Mouse (Mus musculus): ENCODE results near the gene Diexf. TPM values are rescaled to one million over a fixed set of nuclear protein-coding genes. Genes with fewer than 3 reads are reported as not detected.

Gene Diexf
- polyA plus RNA-seq, 1 experiment from 2014 or later: 9.6 TPM

DNA sequence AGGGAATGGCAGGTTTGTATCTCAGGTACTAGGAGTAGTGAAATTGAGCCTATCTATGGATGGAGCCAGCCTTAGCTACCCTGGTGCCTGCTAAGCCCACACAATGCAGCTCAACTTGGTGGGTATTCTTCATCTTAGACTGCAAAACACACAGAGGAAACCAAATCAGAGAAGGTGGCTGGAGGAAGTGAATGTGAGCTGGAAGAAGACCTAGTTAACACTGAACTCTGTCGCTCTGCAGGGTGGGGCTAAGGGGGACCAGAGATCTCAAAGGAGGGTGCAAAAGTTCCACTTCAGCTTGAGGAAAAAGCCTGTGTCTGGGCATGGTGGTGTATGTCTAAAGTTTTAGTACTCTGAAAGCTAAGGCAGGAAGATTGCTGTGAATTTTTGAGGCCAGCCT, 29.5 kb upstream of the Diexf start:
- Histone ChIP-seq H3K4me2 (ENCODE audit: low read depth, low read length) (no peak overlapping the region), H3K9me3 (ENCODE audit: control insufficient read depth, low read length) (no peaks in the 10 kb centered on the region), H3K36me3 (ENCODE audit: control insufficient read depth, insufficient read depth, low read length) (no peaks in the 10 kb centered on the region), H3K4me1 (ENCODE audit: control insufficient read depth, insufficient read depth, low read length) (peaks cover 25% of the 10 kb centered on the region), H3K27me3 (replicated peaks; ENCODE audit: control insufficient read depth, insufficient read depth, low read length) (no peaks in the 10 kb centered on the region; the same call in none of the 2 replicates), H3K27ac (replicated peaks; ENCODE audit: low read depth, low read length) (no peak overlapping the region), H3K4me3 (ENCODE audit: low read depth, low read length) (no peak overlapping the region), H3K9ac (ENCODE audit: low read depth, low read length) (no peak overlapping the region)
- DNase-seq (ENCODE audit: low spot score) (no peak), ATAC-seq (ENCODE audit: low read depth) (no peak)
- 58% methylated on average over 1 of the region's 1 CpGs for WGBS

DNA sequence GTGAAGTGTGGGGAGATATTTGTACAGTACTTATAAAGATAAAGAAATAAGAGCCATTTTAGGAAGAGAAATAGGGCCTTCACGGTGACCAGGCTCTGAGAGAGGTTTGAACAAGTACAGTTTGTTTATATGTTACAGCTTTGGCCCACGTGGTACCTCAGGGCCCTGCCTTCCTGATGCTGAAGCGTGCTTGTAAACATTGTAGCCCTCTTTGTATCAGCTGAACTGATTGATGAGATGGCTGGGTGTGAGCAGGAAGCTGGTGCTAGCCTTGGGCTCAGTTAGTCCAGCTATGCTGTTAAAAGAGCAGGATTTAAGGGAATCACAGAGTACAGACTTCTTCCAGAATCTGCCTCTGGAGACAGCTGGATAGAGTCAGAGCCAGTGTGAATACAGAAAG, 29.1 kb upstream of the Diexf start:
- Histone ChIP-seq H3K9me3 (ENCODE audit: control insufficient read depth, low read length) (no peaks in the 10 kb centered on the region), H3K9ac (ENCODE audit: low read depth, low read length) (no peak overlapping the region), H3K4me2 (ENCODE audit: low read depth, low read length) (no peak overlapping the region), H3K4me1 (ENCODE audit: control insufficient read depth, insufficient read depth, low read length) (peaks cover 25% of the 10 kb centered on the region), H3K36me3 (ENCODE audit: control insufficient read depth, insufficient read depth, low read length) (no peaks in the 10 kb centered on the region), H3K4me3 (ENCODE audit: low read depth, low read length) (no peak overlapping the region), H3K27ac (replicated peaks; ENCODE audit: low read depth, low read length) (no peak overlapping the region), H3K27me3 (replicated peaks; ENCODE audit: control insufficient read depth, insufficient read depth, low read length) (peaks cover 4% of the 10 kb centered on the region)
- WGBS: 50% methylated on average over 3 of the region's 3 CpGs
- ATAC-seq (ENCODE audit: low read depth) (no peak), DNase-seq (ENCODE audit: low spot score) (no peak)

DNA sequence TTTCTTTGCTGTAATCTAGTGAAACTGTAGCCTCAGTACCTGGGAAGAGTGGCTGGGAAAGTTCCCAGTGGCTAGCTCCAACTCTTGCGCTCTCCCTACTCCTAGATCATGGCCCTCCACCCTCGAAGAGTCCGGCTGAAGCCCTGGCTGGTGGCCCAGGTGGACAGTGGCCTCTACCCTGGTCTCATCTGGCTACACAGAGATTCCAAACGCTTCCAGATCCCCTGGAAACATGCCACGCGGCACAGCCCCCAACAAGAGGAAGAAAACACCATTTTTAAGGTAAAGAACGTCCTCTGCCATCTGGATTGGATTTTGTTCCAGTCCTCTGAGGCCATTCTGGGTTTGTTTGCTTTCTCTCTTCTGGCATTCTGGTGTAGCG, 27.0 kb upstream of the Diexf start:
- H3K4me2 ChIP-seq (ENCODE audit: low read depth, low read length): peak overlapping the region; percentile 32; the same call in 1 of the 2 replicates
- no peak overlapping the region for H3K9ac ChIP-seq (ENCODE audit: low read depth, low read length)
- peaks cover 30% of the 10 kb centered on the region for H3K4me1 ChIP-seq (ENCODE audit: control insufficient read depth, insufficient read depth, low read length)
- H3K9me3 ChIP-seq (ENCODE audit: control insufficient read depth, low read length): no peaks in the 10 kb centered on the region
- no peaks in the 10 kb centered on the region for H3K36me3 ChIP-seq (ENCODE audit: control insufficient read depth, insufficient read depth, low read length)
- peaks cover 24% of the 10 kb centered on the region for H3K27me3 ChIP-seq (replicated peaks; ENCODE audit: control insufficient read depth, insufficient read depth, low read length)
- H3K27ac ChIP-seq (replicated peaks; ENCODE audit: low read depth, low read length): peak overlapping the region; percentile 89
- H3K4me3 ChIP-seq (ENCODE audit: low read depth, low read length): no peak overlapping the region; the same call in 1 of the 2 replicates
- WGBS: 43% methylated on average over 8 of the region's 8 CpGs
- DNase-seq (ENCODE audit: low spot score) (peak; percentile 30), ATAC-seq (ENCODE audit: low read depth) (peak; percentile 11; the same call in 1 of the 2 replicates)

DNA sequence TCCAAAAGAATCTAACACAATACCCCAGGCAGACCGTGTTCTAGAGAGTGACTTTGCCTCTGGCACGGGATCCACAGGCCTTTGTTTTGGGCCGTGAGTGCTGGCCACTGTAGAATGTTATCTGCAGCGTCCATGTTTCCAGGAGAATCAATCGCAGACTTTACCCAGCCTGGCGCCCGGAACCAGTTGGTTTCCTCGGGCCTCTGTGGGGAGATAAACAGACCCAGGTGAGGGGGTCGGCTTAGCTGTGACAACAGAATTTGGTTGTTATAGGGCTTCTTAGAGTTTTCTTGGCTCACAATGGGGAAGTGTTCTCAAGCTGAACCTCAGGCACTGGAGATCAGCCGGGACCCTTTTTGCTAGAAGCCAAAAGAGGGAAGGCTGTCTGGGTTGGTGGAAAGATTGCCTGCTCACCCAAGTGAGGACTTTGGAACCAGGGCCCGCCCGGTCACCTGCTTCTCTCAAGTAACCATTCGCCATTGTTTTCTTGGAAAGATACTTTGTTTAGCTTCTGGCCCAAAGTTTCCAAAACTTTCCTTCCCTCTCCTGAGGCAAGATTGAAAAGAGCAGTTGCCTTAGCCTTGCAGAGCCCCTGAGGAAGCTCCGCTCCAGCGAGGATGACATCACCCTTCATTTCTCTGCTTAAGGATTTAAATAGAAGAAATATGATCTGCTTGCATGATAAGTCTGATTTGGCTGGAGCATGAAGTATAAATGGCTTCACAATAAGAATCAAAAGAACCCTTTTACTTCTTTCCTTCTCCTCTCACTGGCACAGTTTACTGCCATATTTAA, 26.4 kb upstream of the Diexf start:
- Histone ChIP-seq H3K9me3 (ENCODE audit: control insufficient read depth, low read length) (no peaks in the 10 kb centered on the region), H3K4me3 (ENCODE audit: low read depth, low read length) (no peak overlapping the region; the same call in 1 of the 2 replicates), H3K27me3 (replicated peaks; ENCODE audit: control insufficient read depth, insufficient read depth, low read length) (peaks cover 24% of the 10 kb centered on the region), H3K4me1 (ENCODE audit: control insufficient read depth, insufficient read depth, low read length) (peaks cover 31% of the 10 kb centered on the region), H3K36me3 (ENCODE audit: control insufficient read depth, insufficient read depth, low read length) (no peaks in the 10 kb centered on the region), H3K9ac (ENCODE audit: low read depth, low read length) (0 out of 2 replicates have a peak overlapping the region, but pooled peaks have one; percentile 28), H3K4me2 (ENCODE audit: low read depth, low read length) (peak overlapping the region; percentile 32), H3K27ac (replicated peaks; ENCODE audit: low read depth, low read length) (peak overlapping the region; percentile 89)
- peak; percentile 53; the same call in 1 of the 2 replicates for ATAC-seq (ENCODE audit: low read depth)
- DNase-seq (ENCODE audit: low spot score): peak; percentile 91
- WGBS: 45% methylated on average over 15 of the region's 15 CpGs

DNA sequence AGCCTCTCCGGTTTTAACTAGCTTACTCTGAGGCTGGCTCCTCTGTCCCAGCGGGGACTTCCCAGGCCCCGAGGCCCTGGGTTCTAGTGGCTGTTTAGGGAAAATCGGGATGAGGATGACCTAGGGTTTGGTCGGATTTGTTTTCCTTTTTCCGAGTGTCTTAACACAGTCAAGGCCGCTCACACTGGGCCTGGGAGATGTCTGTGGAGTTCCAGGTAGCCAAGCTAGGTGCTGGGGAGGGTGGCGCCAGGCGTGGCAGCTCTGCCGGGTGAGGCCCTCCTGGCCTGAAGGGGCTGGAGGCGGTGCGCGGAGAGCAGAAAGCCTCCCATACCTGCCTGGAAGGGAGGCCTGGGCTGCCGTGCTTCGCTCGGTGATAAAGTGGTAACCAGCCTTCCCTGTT, 23.5 kb upstream of the Diexf start:
- Histone ChIP-seq H3K4me1 (ENCODE audit: control insufficient read depth, insufficient read depth, low read length) (peaks cover 26% of the 10 kb centered on the region), H3K27me3 (replicated peaks; ENCODE audit: control insufficient read depth, insufficient read depth, low read length) (peaks cover 24% of the 10 kb centered on the region), H3K9ac (ENCODE audit: low read depth, low read length) (peak overlapping the region; percentile 51), H3K36me3 (ENCODE audit: control insufficient read depth, insufficient read depth, low read length) (no peaks in the 10 kb centered on the region), H3K9me3 (ENCODE audit: control insufficient read depth, low read length) (no peaks in the 10 kb centered on the region), H3K4me2 (ENCODE audit: low read depth, low read length) (peak overlapping the region; percentile 58), H3K27ac (replicated peaks; ENCODE audit: low read depth, low read length) (no peak overlapping the region; the same call in 1 of the 2 replicates), H3K4me3 (ENCODE audit: low read depth, low read length) (peak overlapping the region; percentile 43)
- DNase-seq (ENCODE audit: low spot score) (no peak), ATAC-seq (ENCODE audit: low read depth) (no peak)
- WGBS: 28% methylated on average over 16 of the region's 16 CpGs

DNA sequence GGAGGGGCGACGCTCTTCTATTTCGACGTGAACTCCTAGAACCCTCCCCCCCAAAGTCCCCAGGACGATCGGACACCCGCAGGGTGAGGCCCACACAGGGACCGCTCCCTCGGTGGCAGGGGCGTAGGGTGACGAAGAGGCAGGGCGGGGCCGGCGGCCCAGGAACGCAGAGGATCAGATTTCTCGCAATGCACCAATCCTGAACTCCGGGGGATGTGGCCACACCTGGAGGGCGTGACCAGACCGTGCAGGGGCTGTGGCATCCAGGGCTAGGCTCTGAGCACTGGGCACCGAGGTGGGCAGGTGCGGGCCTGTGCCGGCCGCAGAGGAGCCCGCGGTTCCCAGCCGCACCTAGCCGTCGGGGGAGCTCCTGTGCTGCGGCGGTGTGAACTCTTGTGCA, 22.8 kb upstream of the Diexf start, which contains the start of gene Irf6:
Gene Irf6, plus strand, starts transcription at position 240 of the 400 bp plus-strand sequence.
- no peak within 1 kb of the TSS; the same call in 1 of the 2 replicates for H3K27ac ChIP-seq (replicated peaks; ENCODE audit: low read depth, low read length)
- peaks cover 24% of the 10 kb centered on the region for H3K27me3 ChIP-seq (replicated peaks; ENCODE audit: control insufficient read depth, insufficient read depth, low read length)
- peak; percentile 93 for ATAC-seq (ENCODE audit: low read depth)
- no peaks in the 10 kb centered on the region for H3K9me3 ChIP-seq (ENCODE audit: control insufficient read depth, low read length)
- H3K4me1 ChIP-seq (ENCODE audit: control insufficient read depth, insufficient read depth, low read length): peaks cover 26% of the 10 kb centered on the region
- no peaks in the 10 kb centered on the region for H3K36me3 ChIP-seq (ENCODE audit: control insufficient read depth, insufficient read depth, low read length)
- under 1% methylated on average over 27 of the region's 30 CpGs for WGBS
- H3K4me3 ChIP-seq (ENCODE audit: low read depth, low read length): peak within 1 kb of the TSS; percentile 43
- peak within 1 kb of the TSS; percentile 51 for H3K9ac ChIP-seq (ENCODE audit: low read depth, low read length)
- DNase-seq (ENCODE audit: low spot score): peak; percentile 93
- peak within 1 kb of the TSS; percentile 58 for H3K4me2 ChIP-seq (ENCODE audit: low read depth, low read length)

DNA sequence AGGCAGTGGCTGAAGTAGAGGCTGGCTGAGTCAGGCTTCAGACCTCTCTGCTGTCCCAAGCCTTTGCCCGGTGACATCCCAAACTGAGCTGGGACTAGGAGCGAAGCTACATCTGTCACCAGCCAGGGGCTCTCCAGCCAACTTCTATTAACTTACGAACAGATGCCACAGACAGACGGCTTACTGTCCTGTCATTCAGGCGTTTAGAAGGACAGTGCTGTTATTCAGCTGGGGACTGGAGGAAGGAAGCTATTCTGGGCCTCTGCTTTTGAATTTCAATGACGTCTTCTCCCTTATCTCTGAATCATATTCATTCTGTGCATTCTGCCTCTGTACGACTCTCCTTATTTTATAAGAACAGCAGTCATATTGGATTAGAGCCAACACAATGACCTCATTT, 21.1 kb upstream of the Diexf start:
- Histone ChIP-seq H3K4me1 (ENCODE audit: control insufficient read depth, insufficient read depth, low read length) (peaks cover 13% of the 10 kb centered on the region), H3K27me3 (replicated peaks; ENCODE audit: control insufficient read depth, insufficient read depth, low read length) (peaks cover 24% of the 10 kb centered on the region), H3K9ac (ENCODE audit: low read depth, low read length) (no peak overlapping the region), H3K4me2 (ENCODE audit: low read depth, low read length) (no peak overlapping the region), H3K27ac (replicated peaks; ENCODE audit: low read depth, low read length) (no peak overlapping the region), H3K36me3 (ENCODE audit: control insufficient read depth, insufficient read depth, low read length) (no peaks in the 10 kb centered on the region), H3K9me3 (ENCODE audit: control insufficient read depth, low read length) (no peaks in the 10 kb centered on the region), H3K4me3 (ENCODE audit: low read depth, low read length) (no peak overlapping the region)
- ATAC-seq (ENCODE audit: low read depth): no peak; the same call in 1 of the 2 replicates
- 28% methylated on average over 7 of the region's 7 CpGs for WGBS
- DNase-seq (ENCODE audit: low spot score): peak; percentile 59

DNA sequence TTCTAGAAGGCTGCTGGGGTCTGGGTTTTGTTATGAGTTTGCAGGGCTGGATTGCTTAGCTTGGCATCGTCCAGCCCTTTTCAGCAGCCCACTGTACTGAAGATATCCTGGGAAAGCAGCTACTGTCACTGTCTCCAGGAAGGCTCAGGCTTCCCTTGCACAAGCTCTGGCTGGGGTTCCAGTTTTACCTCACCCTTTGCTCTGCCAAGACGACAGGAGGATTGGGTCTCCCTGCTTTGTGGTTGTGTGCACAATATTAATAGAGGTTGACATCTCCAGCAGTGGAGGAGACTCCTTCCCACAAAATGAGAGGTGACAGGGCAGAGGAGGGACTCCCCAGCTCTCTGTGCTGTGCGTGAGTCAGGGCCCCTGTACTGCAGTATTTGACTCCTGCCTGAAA, 19.2 kb upstream of the Diexf start:
- DNase-seq (ENCODE audit: low spot score) (no peak), ATAC-seq (ENCODE audit: low read depth) (no peak)
- Histone ChIP-seq H3K9ac (ENCODE audit: low read depth, low read length) (no peak overlapping the region), H3K9me3 (ENCODE audit: control insufficient read depth, low read length) (no peaks in the 10 kb centered on the region), H3K36me3 (ENCODE audit: control insufficient read depth, insufficient read depth, low read length) (no peaks in the 10 kb centered on the region), H3K27ac (replicated peaks; ENCODE audit: low read depth, low read length) (no peak overlapping the region), H3K27me3 (replicated peaks; ENCODE audit: control insufficient read depth, insufficient read depth, low read length) (peaks cover 20% of the 10 kb centered on the region), H3K4me2 (ENCODE audit: low read depth, low read length) (no peak overlapping the region), H3K4me3 (ENCODE audit: low read depth, low read length) (no peak overlapping the region), H3K4me1 (ENCODE audit: control insufficient read depth, insufficient read depth, low read length) (peaks cover 9% of the 10 kb centered on the region)
- WGBS: 30% methylated on average over 3 of the region's 3 CpGs
